Mouse (Mus musculus) frontal cortex, postnatal 36 days (tissue): ENCODE measurements around the gene Ephb2.

Experiments
- DNase-seq, 2 experiments: peaks; one replicate each; pipeline ENCODE4 v3.0.0; 2022; ENCODE audit warnings: low spot score in 2 of 2

Gene Ephb2

GRCm38 (mm10) chr4:136651882-136652527 lies 183.8 kb downstream of the Ephb2 start:
- DNase-seq: peak in 1 of 2 experiments; percentile 42

- no peak for DNase-seq
Measured at GRCm38 (mm10) chr4:136651357-136651811, 184.4 kb downstream of the Ephb2 start.

- no peak for DNase-seq
Measured at GRCm38 (mm10) chr4:136650261-136650660, 185.5 kb downstream of the Ephb2 start.

- peak in 1 of 2 experiments; percentile 36 for DNase-seq
Measured at GRCm38 (mm10) chr4:136649480-136650196, 186.2 kb downstream of the Ephb2 start.

GRCm38 (mm10) chr4:136648922-136649479 lies 186.8 kb downstream of the Ephb2 start:
- DNase-seq: peak; percentile 88 to 89

- DNase-seq: no peak
Measured at GRCm38 (mm10) chr4:136638890-136639289, 196.9 kb downstream of the Ephb2 start.

- DNase-seq: no peak
Measured at GRCm38 (mm10) chr4:136638230-136638750, 197.5 kb downstream of the Ephb2 start.

- DNase-seq: peak; percentile 63 to 83
Measured at GRCm38 (mm10) chr4:136637563-136638229, 198.1 kb downstream of the Ephb2 start.

GRCm38 (mm10) chr4:136636983-136637562 lies 198.7 kb downstream of the Ephb2 start:
- DNase-seq: no peak

GRCm38 (mm10) chr4:136636511-136636910 lies 199.3 kb downstream of the Ephb2 start:
- DNase-seq: no peak

- no peak for DNase-seq
Measured at GRCm38 (mm10) chr4:136635995-136636394, 199.8 kb downstream of the Ephb2 start.

GRCm38 (mm10) chr4:136631237-136631994 lies 204.4 kb downstream of the Ephb2 start:
- DNase-seq: peak in 1 of 2 experiments; percentile 49

GRCm38 (mm10) chr4:136626590-136626989 lies 209.2 kb downstream of the Ephb2 start:
- no peak for DNase-seq

GRCm38 (mm10) chr4:136622388-136622787 lies 213.4 kb downstream of the Ephb2 start, which contains the start of gene Lactbl1:
Gene Lactbl1, plus strand, starts transcription at chr4:136622621.
- DNase-seq: no peak

GRCm38 (mm10) chr4:136621956-136622355 lies 213.8 kb downstream of the Ephb2 start:
- DNase-seq: no peak

GRCm38 (mm10) chr4:136621336-136621735 lies 214.5 kb downstream of the Ephb2 start:
- DNase-seq: peak; percentile 18 to 64

- DNase-seq: no peak
Measured at GRCm38 (mm10) chr4:136613657-136614056, 222.1 kb downstream of the Ephb2 start.

- no peak for DNase-seq
Measured at GRCm38 (mm10) chr4:136610387-136610856, 225.4 kb downstream of the Ephb2 start, which contains the start of gene Tex46. Gene Tex46, plus strand, starts transcription at chr4:136610437.

- DNase-seq: no peak
Measured at GRCm38 (mm10) chr4:136605756-136606485, 229.9 kb downstream of the Ephb2 start.

GRCm38 (mm10) chr4:136602568-136602967 lies 233.2 kb downstream of the Ephb2 start, which contains the start of gene Kdm1a:
Gene Kdm1a, minus strand, starts transcription at chr4:136602723.
- peak; percentile 95 to 96 for DNase-seq
